Mouse (Mus musculus) neural tube, embryonic 13.5 days (tissue): ENCODE data around the gene Ccdc137. TPM values are rescaled to one million over a fixed set of nuclear protein-coding genes. Genes with fewer than 3 reads are reported as not detected.

Source experiments
- ATAC-seq: fragments of 200-750 bp; cut with Nextera tagmentation; 2 replicates; pipeline ENCODE4 v1.8.0; 2017; ENCODE audit warnings: low read depth, mild to moderate bottlenecking, moderate TSS enrichment, moderate library complexity
- H3K27ac ChIP-seq: fragments of 300-500 bp; sonication (generic); replicated peaks from 2 replicates; pipeline ENCODE4 v1.5.1; 2015; ENCODE audit warnings: moderate library complexity, mild to moderate bottlenecking, inconsistent platforms
- H3K27me3 ChIP-seq: fragments of 300-500 bp; sonication (generic); 2 replicates; pipeline ENCODE4 v1.6.1; 2015; ENCODE audit warnings: mild to moderate bottlenecking, inconsistent platforms
- H3K36me3 ChIP-seq: fragments of 300-500 bp; sonication (generic); 2 replicates; pipeline ENCODE4 v1.6.1; 2015; ENCODE audit warnings: mild to moderate bottlenecking, inconsistent platforms
- H3K4me1 ChIP-seq: fragments of 300-500 bp; sonication (generic); replicated peaks from 2 replicates; pipeline ENCODE4 v1.6.1; 2015; ENCODE audit warnings: inconsistent platforms
- H3K4me2 ChIP-seq: fragments of 300-500 bp; sonication (generic); 2 replicates; pipeline ENCODE4 v1.6.1; 2015; ENCODE audit warnings: inconsistent platforms, mild to moderate bottlenecking, moderate library complexity
- H3K4me3 ChIP-seq: fragments of 300-500 bp; sonication (generic); 2 replicates; pipeline ENCODE4 v1.5.1; 2015; ENCODE audit warnings: mild to moderate bottlenecking, inconsistent platforms
- H3K9ac ChIP-seq: fragments of 300-500 bp; sonication (generic); 2 replicates; pipeline ENCODE4 v1.6.1; 2015; ENCODE audit warnings: moderate library complexity, mild to moderate bottlenecking, inconsistent platforms
- H3K9me3 ChIP-seq: fragments of 300-500 bp; sonication (generic); 2 replicates; pipeline ENCODE4 v1.6.1; 2016; ENCODE audit warnings: inconsistent platforms
- WGBS: fragments of 180-500 bp; shearing (Covaris S2); methylation state at CpG from one replicate; pipeline ENCODE4 v1.1.7; 2015; 5-methylcytosine and 5-hydroxymethylcytosine counted together
- polyA plus RNA-seq: library from polyadenylated mRNA; unstranded; fragments of >200 nt; fragmentation: Nextera tagmentation; extraction: Ambion mirVana; gene quantifications from 2 replicates; pipeline ENCODE4 v1.2.1, GENCODE M21; 2015

Gene Ccdc137
- polyA plus RNA-seq, 1 experiment from 2014 or later, result 26.3 TPM

- no peaks in the 10 kb centered on the region for H3K27me3 ChIP-seq
- no peak for ATAC-seq
Observed at GRCm38 (mm10) chr11:120465521-120465920, 7.6 kb downstream of the Ccdc137 start.

GRCm38 (mm10) chr11:120467051-120467735 is 9.3 kb downstream of the Ccdc137 start, which contains the start of gene Arl16:
Arl16 (minus strand) TSS chr11:120467607.
- H3K9ac ChIP-seq, result peak within 1 kb of the TSS; percentile 94
- no peaks in the 10 kb centered on the region for H3K9me3 ChIP-seq
- peaks cover 65% of the 10 kb centered on the region for H3K36me3 ChIP-seq
- H3K27ac ChIP-seq, result peak within 1 kb of the TSS; percentile 90
- H3K27me3 ChIP-seq, result no peaks in the 10 kb centered on the region
- under 1% methylated on average over 54 of the region's 54 CpGs for WGBS
- H3K4me3 ChIP-seq, result peak within 1 kb of the TSS; percentile 86
- H3K4me1 ChIP-seq, result peaks cover 30% of the 10 kb centered on the region
- H3K4me2 ChIP-seq, result peak within 1 kb of the TSS; percentile 98
- ATAC-seq, result peak; percentile 100

More at GRCm38 (mm10) chr11:120465521-120465920, 7.6 kb downstream of the Ccdc137 start:
- Histone ChIP-seq H3K9me3 (no peaks in the 10 kb centered on the region), H3K4me2 (peak overlapping the region; percentile 98), H3K4me1 (peaks cover 30% of the 10 kb centered on the region), H3K4me3 (peak overlapping the region; percentile 86; the same call in 1 of the 2 replicates), H3K36me3 (peaks cover 65% of the 10 kb centered on the region), H3K9ac (no peak overlapping the region), H3K27ac (no peak overlapping the region)
- 93% methylated on average over 4 of the region's 4 CpGs for WGBS

DNA sequence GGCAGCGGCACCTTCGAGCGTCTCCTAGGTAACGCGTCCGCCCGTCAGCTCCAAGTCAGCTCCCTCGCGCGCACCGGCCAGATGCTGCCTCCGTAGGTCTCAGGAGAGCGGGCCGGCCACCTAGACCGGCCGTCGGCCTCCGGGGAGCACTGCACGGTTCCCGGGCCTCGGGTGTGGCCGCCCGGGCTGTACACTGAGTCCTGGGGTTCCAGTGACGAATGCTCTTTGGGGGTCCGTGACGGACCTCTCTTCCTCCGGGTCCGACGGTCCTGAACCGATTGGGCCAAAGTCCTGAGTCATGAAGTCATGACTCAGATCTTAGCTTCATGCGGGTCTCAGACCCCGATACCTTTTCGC is 9.8 kb downstream of the Ccdc137 start:
- Histone ChIP-seq H3K4me3 (peak overlapping the region; percentile 86), H3K27me3 (no peaks in the 10 kb centered on the region), H3K9ac (peak overlapping the region; percentile 87), H3K27ac (0 out of 2 replicates have a peak overlapping the region, but pooled peaks have one; percentile 20), H3K36me3 (peaks cover 65% of the 10 kb centered on the region), H3K4me1 (peaks cover 30% of the 10 kb centered on the region), H3K9me3 (no peaks in the 10 kb centered on the region), H3K4me2 (peak overlapping the region; percentile 91)
- ATAC-seq, result peak; percentile 65
- WGBS, result 1% methylated on average over 33 of the region's 33 CpGs

DNA sequence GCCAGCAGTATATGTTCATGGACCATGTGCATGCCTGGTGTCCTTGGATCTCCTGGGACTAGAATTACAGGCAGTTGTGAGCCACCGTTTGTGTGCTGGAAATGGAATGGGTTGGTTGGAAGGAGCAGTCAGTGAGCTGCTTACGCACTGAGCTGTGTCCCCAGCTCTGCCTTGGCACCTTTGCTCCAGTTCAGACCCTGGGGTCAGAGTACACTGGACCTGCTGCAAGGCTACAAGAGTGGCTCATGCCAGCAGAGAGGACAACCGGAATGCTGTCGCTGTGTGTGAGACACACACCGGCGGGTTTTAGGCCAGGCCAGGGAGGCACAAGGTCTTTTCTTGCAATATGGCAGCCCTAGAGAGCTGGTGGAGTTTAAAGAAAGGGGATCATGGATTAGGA is 14.1 kb downstream of the Ccdc137 start:
- Histone ChIP-seq H3K27ac (no peak overlapping the region), H3K9ac (no peak overlapping the region), H3K4me3 (no peak overlapping the region), H3K4me1 (peaks cover 15% of the 10 kb centered on the region), H3K27me3 (no peaks in the 10 kb centered on the region), H3K36me3 (peaks cover 80% of the 10 kb centered on the region), H3K9me3 (no peaks in the 10 kb centered on the region), H3K4me2 (no peak overlapping the region)
- 91% methylated on average over 6 of the region's 6 CpGs for WGBS
- ATAC-seq, result no peak

DNA sequence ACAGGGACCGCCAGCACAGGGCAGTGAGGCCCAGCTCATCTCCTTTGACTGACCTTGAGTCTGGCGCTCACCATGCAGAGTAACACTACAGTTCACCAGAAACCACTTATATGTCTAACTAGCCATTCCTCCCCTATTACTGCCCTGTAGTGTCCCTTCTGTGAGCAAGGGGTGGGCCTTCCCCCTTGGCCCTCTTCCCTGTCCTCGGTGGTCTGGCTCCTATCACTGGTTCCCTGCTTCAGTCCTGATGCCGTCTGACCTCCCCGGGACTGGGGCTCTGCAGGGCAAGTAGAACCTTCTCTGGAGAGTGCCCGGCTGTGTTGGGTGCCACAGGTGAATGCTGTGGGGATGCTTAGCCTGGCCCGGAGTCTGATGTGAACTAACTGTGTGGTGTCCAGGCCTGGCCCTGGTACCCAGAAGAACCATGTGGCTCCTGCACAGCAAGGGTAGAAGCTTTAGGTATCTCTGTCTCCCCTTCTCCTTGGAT is 25.6 kb downstream of the Ccdc137 start:
- Histone ChIP-seq H3K4me3 (0 out of 2 replicates have a peak overlapping the region, but pooled peaks have one; percentile 97), H3K36me3 (peaks cover 78% of the 10 kb centered on the region), H3K4me2 (peak overlapping the region; percentile 97), H3K27ac (peak overlapping the region; percentile 91; the same call in 1 of the 2 replicates), H3K9me3 (no peaks in the 10 kb centered on the region), H3K9ac (peak overlapping the region; percentile 87), H3K4me1 (peaks cover 21% of the 10 kb centered on the region), H3K27me3 (no peaks in the 10 kb centered on the region)
- 85% methylated on average over 7 of the region's 7 CpGs for WGBS
- 0 out of 2 replicates have a peak, but pooled peaks have one; percentile 11 for ATAC-seq

DNA sequence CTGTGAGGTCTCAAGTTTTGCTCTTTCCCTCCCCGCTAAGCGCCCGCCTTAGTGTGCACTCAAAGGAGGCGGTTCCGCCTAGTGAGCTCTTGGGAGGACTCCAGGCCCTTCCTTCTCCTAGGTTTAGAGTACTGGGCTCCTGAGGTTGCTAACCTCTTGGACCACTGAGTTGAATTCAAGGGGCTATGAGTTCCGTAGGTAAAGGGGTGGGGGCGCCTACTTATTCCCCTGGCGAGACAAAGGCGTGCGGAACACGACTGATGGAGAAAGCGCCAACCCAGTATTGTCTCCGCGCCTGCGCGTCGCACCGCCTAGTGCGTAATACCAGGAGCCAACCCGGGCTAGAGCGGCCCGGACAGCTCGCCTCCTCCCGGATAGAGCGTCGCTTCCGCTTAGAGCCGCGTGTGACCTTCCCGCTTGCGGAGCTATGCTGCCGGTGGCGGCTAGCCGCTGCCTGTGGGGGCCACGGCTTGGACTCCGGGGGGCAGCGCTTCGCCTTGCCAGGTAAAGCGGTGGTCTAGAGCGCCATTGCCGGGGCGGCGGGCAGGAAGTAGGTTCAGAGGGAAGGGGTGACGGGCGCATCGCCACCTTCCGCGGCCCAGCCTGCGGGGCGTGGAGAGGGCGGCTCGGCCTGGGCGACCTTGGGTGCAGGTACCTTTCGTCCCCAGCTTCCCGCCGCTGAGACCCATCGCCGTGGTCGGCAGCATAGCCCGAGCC is 26.5 kb downstream of the Ccdc137 start, which contains the start of gene Mrpl12:
TSS of gene Mrpl12 (plus strand) at position 349 of the 717 bp plus-strand sequence.
- Histone ChIP-seq H3K4me1 (peaks cover 22% of the 10 kb centered on the region), H3K4me2 (peak within 1 kb of the TSS; percentile 97), H3K9me3 (no peaks in the 10 kb centered on the region), H3K4me3 (peak within 1 kb of the TSS; percentile 97), H3K27ac (peak within 1 kb of the TSS; percentile 91), H3K36me3 (peaks cover 74% of the 10 kb centered on the region), H3K27me3 (no peaks in the 10 kb centered on the region), H3K9ac (peak within 1 kb of the TSS; percentile 87)
- WGBS, result under 1% methylated on average over 60 of the region's 60 CpGs
- ATAC-seq, result peak; percentile 94

- peak overlapping the region; percentile 97 for H3K4me2 ChIP-seq
- H3K36me3 ChIP-seq, result peaks cover 65% of the 10 kb centered on the region
- WGBS, result 10% methylated on average over 10 of the region's 10 CpGs
- H3K4me1 ChIP-seq, result peaks cover 28% of the 10 kb centered on the region
- H3K27ac ChIP-seq, result peak overlapping the region; percentile 91; the same call in 1 of the 2 replicates
- H3K4me3 ChIP-seq, result peak overlapping the region; percentile 97
- H3K9ac ChIP-seq, result peak overlapping the region; percentile 87
- no peak for ATAC-seq
- H3K27me3 ChIP-seq, result no peaks in the 10 kb centered on the region
- no peaks in the 10 kb centered on the region for H3K9me3 ChIP-seq
Observed at GRCm38 (mm10) chr11:120485251-120485650, 27.3 kb downstream of the Ccdc137 start.

- peaks cover 33% of the 10 kb centered on the region for H3K36me3 ChIP-seq
- 81% methylated on average over 4 of the region's 4 CpGs for WGBS
- H3K9ac ChIP-seq, result no peak overlapping the region; the same call in 1 of the 2 replicates
- no peak for ATAC-seq
- H3K27me3 ChIP-seq, result no peaks in the 10 kb centered on the region
- H3K4me1 ChIP-seq, result peaks cover 53% of the 10 kb centered on the region
- H3K27ac ChIP-seq, result no peak overlapping the region
- no peak overlapping the region for H3K4me2 ChIP-seq
- no peak overlapping the region for H3K4me3 ChIP-seq
- H3K9me3 ChIP-seq, result no peaks in the 10 kb centered on the region
Observed at GRCm38 (mm10) chr11:120488516-120488915, 30.6 kb downstream of the Ccdc137 start.

- peak overlapping the region; percentile 1; the same call in 1 of the 2 replicates for H3K9ac ChIP-seq
- peaks cover 52% of the 10 kb centered on the region for H3K4me1 ChIP-seq
- no peak for ATAC-seq
- H3K27ac ChIP-seq, result no peak overlapping the region
- H3K4me2 ChIP-seq, result no peak overlapping the region
- no peak overlapping the region for H3K4me3 ChIP-seq
- WGBS, result 55% methylated on average over 4 of the region's 4 CpGs
- H3K9me3 ChIP-seq, result no peaks in the 10 kb centered on the region
- H3K36me3 ChIP-seq, result peaks cover 31% of the 10 kb centered on the region
- no peaks in the 10 kb centered on the region for H3K27me3 ChIP-seq
Observed at GRCm38 (mm10) chr11:120489054-120489761, 31.3 kb downstream of the Ccdc137 start.

GRCm38 (mm10) chr11:120490291-120491046 is 32.6 kb downstream of the Ccdc137 start:
- Histone ChIP-seq H3K9ac (no peak overlapping the region; the same call in 1 of the 2 replicates), H3K27me3 (no peaks in the 10 kb centered on the region), H3K9me3 (no peaks in the 10 kb centered on the region), H3K36me3 (peaks cover 44% of the 10 kb centered on the region), H3K4me3 (peak overlapping the region; percentile 88), H3K4me2 (peak overlapping the region; percentile 87), H3K27ac (peak overlapping the region; percentile 83; the same call in 1 of the 2 replicates), H3K4me1 (peaks cover 45% of the 10 kb centered on the region)
- WGBS, result 53% methylated on average over 4 of the region's 4 CpGs
- no peak for ATAC-seq
